ENCODE assay signal across 28 mouse cellular contexts in genomic region chr17:17634033-17634432, GRCm38 (mm10). TPM values are rescaled to one million over a fixed set of nuclear protein-coding genes. Genes with fewer than 3 reads are reported as not detected.
DNase-seq lines count a peak whose midpoint lies in the region; ATAC-seq and TF ChIP-seq lines count a peak whose summit lies in the region.
"Had no signal": no experiment of that assay in that cellular context is flagged by ENCODE, and none has a peak within 500 bp of the region (broad histone marks: within the 10 kb centered on the region; RNA-seq: fewer than 3 reads in every experiment).

No protein-coding gene starts in this region.

- no peak for ATAC-seq in lung, postnatal 0 days
- peak; percentile 97 for ATAC-seq in common myeloid progenitor, adult 5-6 weeks (replicated peaks; ENCODE audit: low read depth, poor library complexity, severe bottlenecking)
- ATAC-seq: forebrain, postnatal 0 days; intestine, embryonic 16.5 days had no signal

- no peaks in the 10 kb centered on the region for H3K27me3 ChIP-seq in lung, postnatal 0 days (replicated peaks; ENCODE audit: insufficient read depth, low read length)
- H3K27me3 ChIP-seq in splenic B cell, adult 2 months (ENCODE audit: control insufficient read depth, insufficient read depth, low read length, poor library complexity, severe bottlenecking) = no peaks in the 10 kb centered on the region
- H3K27me3 ChIP-seq in midbrain, embryonic 10.5 days (ENCODE audit: low read depth, poor library complexity, severe bottlenecking) = no peaks in the 10 kb centered on the region
- H3K27me3 ChIP-seq: CH12.LX; hindbrain, embryonic 13.5 days; limb, embryonic 13.5 days; liver, embryonic 15.5 days; midbrain, embryonic 12.5 days; neural tube, embryonic 13.5 days; stomach, embryonic 15.5 days had no signal

- no peak overlapping the region for H3K27ac ChIP-seq in lung, postnatal 0 days (ENCODE audit: low read length)
- H3K27ac ChIP-seq in macrophage = peak overlapping the region; percentile 15
- no peak overlapping the region for H3K27ac ChIP-seq in midbrain, embryonic 10.5 days (replicated peaks)
- H3K27ac ChIP-seq: heart, embryonic 10.5 days; hindbrain, embryonic 13.5 days; kidney, postnatal 0 days; limb, embryonic 13.5 days; liver, embryonic 15.5 days; midbrain, embryonic 12.5 days; neural tube, embryonic 13.5 days; stomach, embryonic 15.5 days had no signal

- no peak overlapping the region for H3K4me2 ChIP-seq in lung, postnatal 0 days (replicated peaks; ENCODE audit: low read depth, low read length)
- H3K4me2 ChIP-seq: hindbrain, embryonic 13.5 days; limb, embryonic 13.5 days; liver, embryonic 15.5 days; midbrain, embryonic 12.5 days; neural tube, embryonic 13.5 days; stomach, embryonic 15.5 days had no signal

- 63% methylated on average over 2 of the region's 2 CpGs for WGBS in lung, postnatal 0 days
- 6% methylated on average over 2 of the region's 2 CpGs for WGBS in macrophage (ENCODE audit: missing documents)
- 89% methylated on average over 2 of the region's 2 CpGs for WGBS in midbrain, embryonic 10.5 days

- peak; percentile 44 for DNase-seq in lung, postnatal 0 days (ENCODE audit: low spot score)
- no peak for DNase-seq in lung, postnatal 36 days
- peak; percentile 64 for DNase-seq in splenic B cell, adult 2 months (ENCODE audit: low read depth, low spot score)
- DNase-seq in ovary, postnatal 10 days (ENCODE audit: low spot score) = no peak
- DNase-seq in right cerebral cortex, postnatal 36 days (ENCODE audit: low spot score in 2 of 2) = no peak
- DNase-seq in midbrain, embryonic 10.5 days (ENCODE audit: low spot score) = no peak
- DNase-seq: adrenal gland, postnatal 36 days; cerebellum, adult 18-20 months; cerebellum, postnatal 10 days; forebrain, postnatal 0 days; gastrocnemius, postnatal 10 days; heart, postnatal 36 days; kidney, adult 8-10 months; layer of hippocampus, postnatal 36 days; right cerebral cortex, adult 18-20 months had no signal

- H3K36me3 ChIP-seq in lung, postnatal 0 days (ENCODE audit: insufficient read depth, low read length) = no peaks in the 10 kb centered on the region
- no peaks in the 10 kb centered on the region for H3K36me3 ChIP-seq in macrophage (ENCODE audit: inconsistent target)
- no peaks in the 10 kb centered on the region for H3K36me3 ChIP-seq in splenic B cell, adult 2 months (ENCODE audit: control insufficient read depth, insufficient read depth, low read length, poor library complexity, severe bottlenecking)
- no peaks in the 10 kb centered on the region for H3K36me3 ChIP-seq in midbrain, embryonic 10.5 days
- H3K36me3 ChIP-seq: heart, embryonic 10.5 days; hindbrain, embryonic 13.5 days; limb, embryonic 13.5 days; liver, embryonic 15.5 days; midbrain, embryonic 12.5 days; neural tube, embryonic 13.5 days; stomach, embryonic 15.5 days had no signal

- no peak for TF ChIP-seq CTCF in lung, postnatal 0 days (IDR thresholded peaks at IDR 0.05)

- H3K4me1 ChIP-seq in lung, postnatal 0 days (ENCODE audit: insufficient read depth, low read depth, low read length) = no peaks in the 10 kb centered on the region
- H3K4me1 ChIP-seq in midbrain, embryonic 10.5 days = no peaks in the 10 kb centered on the region
- H3K4me1 ChIP-seq: heart, embryonic 10.5 days; hindbrain, embryonic 13.5 days; liver, embryonic 15.5 days; midbrain, embryonic 12.5 days; neural tube, embryonic 13.5 days; stomach, embryonic 15.5 days had no signal

- no peak overlapping the region for H3K9ac ChIP-seq in lung, postnatal 0 days (replicated peaks; ENCODE audit: low read depth)
- H3K9ac ChIP-seq: forebrain, postnatal 0 days; hindbrain, embryonic 13.5 days; limb, embryonic 13.5 days; liver, embryonic 15.5 days; midbrain, embryonic 12.5 days; neural tube, embryonic 13.5 days; stomach, embryonic 15.5 days had no signal

- H3K9me3 ChIP-seq in lung, postnatal 0 days (ENCODE audit: low read length) = no peaks in the 10 kb centered on the region
- no peaks in the 10 kb centered on the region for H3K9me3 ChIP-seq in midbrain, embryonic 10.5 days (replicated peaks)
- H3K9me3 ChIP-seq: heart, embryonic 10.5 days; hindbrain, embryonic 13.5 days; limb, embryonic 13.5 days; liver, embryonic 15.5 days; midbrain, embryonic 12.5 days; neural tube, embryonic 13.5 days; stomach, embryonic 15.5 days had no signal

- no peak for TF ChIP-seq EP300 in lung, postnatal 0 days (IDR thresholded peaks at IDR 0.05)

- no peak overlapping the region for H3K4me3 ChIP-seq in lung, postnatal 0 days (ENCODE audit: low read depth, low read length)
- no peak overlapping the region for H3K4me3 ChIP-seq in macrophage (ENCODE audit: inconsistent target)
- H3K4me3 ChIP-seq in midbrain, embryonic 10.5 days = no peak overlapping the region
- H3K4me3 ChIP-seq: erythroblast, embryonic 14.5 days; heart, embryonic 10.5 days; hindbrain, embryonic 13.5 days; limb, embryonic 13.5 days; liver, embryonic 15.5 days; midbrain, embryonic 12.5 days; neural tube, embryonic 13.5 days; stomach, embryonic 15.5 days had no signal

- H3K79me2 ChIP-seq in macrophage (ENCODE audit: inconsistent target) = no peaks in the 10 kb centered on the region

RNA-seq across cellular contexts. Expression of gene Lnpep, which starts 9.2 kb away (rescaled TPM):
- polyA plus RNA-seq in lung, postnatal 0 days (2015; fragmentation: Nextera tagmentation; extraction: Ambion mirVana) = 7.5 and 8.4 TPM in 2 replicates
- total RNA-seq in common myeloid progenitor, adult 5-6 weeks (2017) = 66.3 and 77.6 TPM in 2 replicates
- total RNA-seq in macrophage (2018; cell fraction: chromatin; rRNA removed) = 100 to 1,000 TPM in 25 of 26 experiments, 10 to 100 TPM in 1; 97.5 to 343 (median 222) TPM
- total RNA-seq in macrophage (2018; cell fraction: cytosol; rRNA removed) = 100 to 1,000 TPM in 6 of 26 experiments, 10 to 100 TPM in 20; 65.1 to 115 (median 80.9) TPM
- 100 to 1,000 TPM; 117 to 361 (median 218) TPM for total RNA-seq in macrophage (2018; cell fraction: nucleus; rRNA removed)
- 22.3 to 28.6 TPM (median 28.3 TPM) in 3 replicates for polyA plus RNA-seq in macrophage (2018)
- polyA plus RNA-seq in midbrain, embryonic 10.5 days (2016; fragmentation: Nextera tagmentation; extraction: Ambion mirVana) = 5.7 and 6.9 TPM in 2 replicates

Comparison
In these comparisons a context has a peak if more than half of its experiments do, and no peak if none do; other contexts are left out.
1. DNase-seq: peak in lung, postnatal 0 days (single experiment) and splenic B cell, adult 2 months (single experiment); none in lung, postnatal 36 days (single experiment), ovary, postnatal 10 days (single experiment), right cerebral cortex, postnatal 36 days (0 of 2) and midbrain, embryonic 10.5 days (single experiment).